Mouse (Mus musculus) ES-Bruce4 (cell line): ENCODE results near the gene Lingo4. TPM values are rescaled to one million over a fixed set of nuclear protein-coding genes. Genes with fewer than 3 reads are reported as not detected.

Experiments
- H3K27ac ChIP-seq: 2 replicates; pipeline ENCODE4 v1.5.1; 2012; ENCODE audit warnings: low read length, inconsistent platforms; ENCODE audit not compliant: insufficient read depth
- H3K27me3 ChIP-seq: 2 replicates; pipeline ENCODE4 v1.6.1; 2012; ENCODE audit warnings: mild to moderate bottlenecking, low read length, inconsistent platforms; ENCODE audit not compliant: control insufficient read depth, poor library complexity, insufficient read depth, severe bottlenecking
- H3K36me3 ChIP-seq: 2 replicates; pipeline ENCODE4 v1.6.1; 2012; ENCODE audit warnings: inconsistent platforms, mild to moderate bottlenecking, low read length, moderate library complexity; ENCODE audit not compliant: control insufficient read depth, poor library complexity, insufficient read depth, severe bottlenecking
- H3K4me1 ChIP-seq: one replicate; pipeline ENCODE4 v1.8.1; 2011; ENCODE audit warnings: low read length; ENCODE audit not compliant: control insufficient read depth, insufficient read depth
- H3K4me3 ChIP-seq: 2 replicates; pipeline ENCODE4 v1.5.1; 2011; ENCODE audit warnings: low read depth, mild to moderate bottlenecking, low read length
- H3K9ac ChIP-seq: 2 replicates; pipeline ENCODE4 v1.6.1; 2012; ENCODE audit warnings: low read depth, mild to moderate bottlenecking, inconsistent platforms; ENCODE audit not compliant: poor library complexity, severe bottlenecking
- H3K9me3 ChIP-seq: replicated peaks from 2 replicates; pipeline ENCODE4 v1.6.1; 2012; ENCODE audit warnings: mild to moderate bottlenecking, low read length, inconsistent platforms; ENCODE audit not compliant: control insufficient read depth, poor library complexity, insufficient read depth, severe bottlenecking
- CTCF ChIP-seq: IDR thresholded peaks from one replicate; pipeline ENCODE4 v1.8.1; 2011; ENCODE audit warnings: low read depth, low read length
- EP300 ChIP-seq: IDR thresholded peaks from 2 replicates; pipeline ENCODE4 v1.6.1; 2011; ENCODE audit warnings: low read depth, low read length; ENCODE audit not compliant: insufficient read depth
- POLR2A ChIP-seq: IDR thresholded peaks from one replicate; pipeline ENCODE4 v1.8.1; 2011; ENCODE audit warnings: low read length; ENCODE audit not compliant: insufficient read depth
- polyA plus RNA-seq: library from polyadenylated mRNA; stranded (reverse); fragments of >200 nt; gene quantifications from 2 replicates; pipeline ENCODE4 v1.2.4, GENCODE M21; 2011; ENCODE audit warnings: low read depth; ENCODE audit not compliant: missing spikeins, insufficient read depth, insufficient read length

The Lingo4 gene
- polyA plus RNA-seq: 0.33 TPM in 1 of 2 replicates, not detected in the other

GRCm38 (mm10) chr3:94398217-94398616, at the start of gene Lingo4:
Gene Lingo4 (plus strand): TSS chr3:94398517.
- Histone ChIP-seq H3K27ac (no peak within 1 kb of the TSS), H3K36me3 (no peaks in the 10 kb centered on the region), H3K4me1 (no peaks in the 10 kb centered on the region), H3K9me3 (no peaks in the 10 kb centered on the region), H3K27me3 (no peaks in the 10 kb centered on the region), H3K9ac (no peak within 1 kb of the TSS), H3K4me3 (no peak within 1 kb of the TSS)
- TF ChIP-seq CTCF: no peak
- no peak for TF ChIP-seq EP300
- TF ChIP-seq POLR2A: no peak

GRCm38 (mm10) chr3:94360812-94361211, 37.5 kb upstream of the Lingo4 start:
- H3K27me3 ChIP-seq: peaks cover 11% of the 10 kb centered on the region
- H3K4me3 ChIP-seq: no peak overlapping the region
- no peak overlapping the region for H3K27ac ChIP-seq

GRCm38 (mm10) chr3:94362138-94362537, 36.2 kb upstream of the Lingo4 start, which contains the start of gene C2cd4d:
Gene C2cd4d (plus strand): TSS chr3:94362438.
- H3K27me3 ChIP-seq: peaks cover 11% of the 10 kb centered on the region
- H3K4me3 ChIP-seq: peak within 1 kb of the TSS; percentile 74
- no peaks in the 10 kb centered on the region for H3K4me1 ChIP-seq
- TF ChIP-seq EP300 (no peak), POLR2A (no peak), CTCF (no peak)
- no peaks in the 10 kb centered on the region for H3K9me3 ChIP-seq
- peak within 1 kb of the TSS; percentile 79; the same call in 1 of the 2 replicates for H3K9ac ChIP-seq
- no peak within 1 kb of the TSS for H3K27ac ChIP-seq
- H3K36me3 ChIP-seq: no peaks in the 10 kb centered on the region

More at GRCm38 (mm10) chr3:94360812-94361211, 37.5 kb upstream of the Lingo4 start:
- H3K4me1 ChIP-seq: no peaks in the 10 kb centered on the region
- peaks cover 8% of the 10 kb centered on the region; the same call in 1 of the 2 replicates for H3K9me3 ChIP-seq
- no peak overlapping the region for H3K9ac ChIP-seq
- peak; percentile 47 for TF ChIP-seq CTCF
- TF ChIP-seq EP300: no peak
- H3K36me3 ChIP-seq: no peaks in the 10 kb centered on the region

GRCm38 (mm10) chr3:94363291-94364153, 34.8 kb upstream of the Lingo4 start:
- peak overlapping the region; percentile 74 for H3K4me3 ChIP-seq
- no peak overlapping the region for H3K27ac ChIP-seq
- peak overlapping the region; percentile 79 for H3K9ac ChIP-seq
- no peaks in the 10 kb centered on the region for H3K9me3 ChIP-seq
- H3K4me1 ChIP-seq: no peaks in the 10 kb centered on the region
- no peaks in the 10 kb centered on the region for H3K36me3 ChIP-seq
- TF ChIP-seq EP300 (no peak), CTCF (no peak), POLR2A (no peak)
- peaks cover 11% of the 10 kb centered on the region for H3K27me3 ChIP-seq

- Histone ChIP-seq H3K4me1 (no peaks in the 10 kb centered on the region), H3K27ac (no peak overlapping the region), H3K27me3 (peaks cover 11% of the 10 kb centered on the region), H3K4me3 (peak overlapping the region; percentile 74), H3K9me3 (no peaks in the 10 kb centered on the region), H3K36me3 (no peaks in the 10 kb centered on the region), H3K9ac (peak overlapping the region; percentile 79)
- TF ChIP-seq CTCF (no peak), EP300 (no peak), POLR2A (no peak)
Measured at GRCm38 (mm10) chr3:94364154-94364526, 34.2 kb upstream of the Lingo4 start.

GRCm38 (mm10) chr3:94366761-94367160, 31.6 kb upstream of the Lingo4 start:
- Histone ChIP-seq H3K27ac (no peak overlapping the region), H3K4me1 (peaks cover 1% of the 10 kb centered on the region), H3K36me3 (no peaks in the 10 kb centered on the region), H3K27me3 (peaks cover 11% of the 10 kb centered on the region), H3K9me3 (no peaks in the 10 kb centered on the region), H3K9ac (no peak overlapping the region), H3K4me3 (no peak overlapping the region)
- no peak for TF ChIP-seq EP300
- peak; percentile 85 for TF ChIP-seq CTCF
